13 mouse cellular contexts compared by ENCODE assay signal in the genomic region with DNA sequence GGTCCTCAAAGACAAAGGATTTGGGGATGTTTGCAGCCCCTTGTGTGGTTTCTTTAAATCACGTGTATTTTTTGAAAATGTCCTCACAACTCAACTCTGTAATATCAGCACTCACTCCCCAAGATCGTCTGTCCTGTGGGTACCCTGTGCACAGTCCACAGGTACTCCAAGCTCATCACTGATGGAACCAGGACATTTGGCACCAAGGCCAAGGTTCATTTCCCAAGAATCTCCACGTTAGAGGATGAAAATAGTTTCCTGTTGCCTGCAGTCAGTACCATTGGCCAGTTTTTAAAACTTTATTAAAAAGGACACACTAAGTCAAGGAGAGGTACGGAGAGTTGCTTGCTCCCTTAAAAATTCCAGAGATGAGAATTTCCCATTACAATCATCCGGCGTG.
DNase-seq lines count a peak whose midpoint lies in the region; ATAC-seq and TF ChIP-seq lines count a peak whose summit lies in the region.
"Had no signal": no experiment of that assay in that cellular context is flagged by ENCODE, and none has a peak within 500 bp of the region (broad histone marks: within the 10 kb centered on the region; RNA-seq: fewer than 3 reads in every experiment).

No protein-coding gene starts in this region.

- no peak overlapping the region for H3K9ac ChIP-seq in heart, embryonic 11.5 days (ENCODE audit: low read depth, low read length)
- no peak overlapping the region for H3K9ac ChIP-seq in lung, embryonic 14.5 days
- H3K9ac ChIP-seq in hindbrain, embryonic 15.5 days: peak overlapping the region; percentile 71
- H3K9ac ChIP-seq in neural tube, embryonic 14.5 days (replicated peaks; ENCODE audit: low read depth, low read length): peak overlapping the region; percentile 70

- no peaks in the 10 kb centered on the region for H3K36me3 ChIP-seq in heart, embryonic 11.5 days (ENCODE audit: control insufficient read depth, insufficient read depth, low read length)
- H3K36me3 ChIP-seq in lung, embryonic 14.5 days (ENCODE audit: insufficient read depth): no peaks in the 10 kb centered on the region
- no peaks in the 10 kb centered on the region for H3K36me3 ChIP-seq in hindbrain, embryonic 15.5 days
- H3K36me3 ChIP-seq in neural tube, embryonic 14.5 days (ENCODE audit: control insufficient read depth, insufficient read depth, low read length): no peaks in the 10 kb centered on the region

- peak overlapping the region; percentile 57; the same call in 1 of the 2 replicates for H3K4me3 ChIP-seq in heart, embryonic 11.5 days (ENCODE audit: low read depth, low read length)
- H3K4me3 ChIP-seq in lung, embryonic 14.5 days (ENCODE audit: low read depth, low read length): peak overlapping the region; percentile 52
- peak overlapping the region; percentile 57 for H3K4me3 ChIP-seq in hindbrain, embryonic 15.5 days
- peak overlapping the region; percentile 56 for H3K4me3 ChIP-seq in neural tube, embryonic 14.5 days (ENCODE audit: low read depth, low read length)
- H3K4me3 ChIP-seq: myocyte had no signal

- 0 out of 2 replicates have a peak, but pooled peaks cover 3% of the 10 kb centered on the region for H3K4me1 ChIP-seq in heart, embryonic 11.5 days (ENCODE audit: control insufficient read depth, insufficient read depth, low read length)
- H3K4me1 ChIP-seq in lung, embryonic 14.5 days (ENCODE audit: insufficient read depth): no peaks in the 10 kb centered on the region
- peaks cover 43% of the 10 kb centered on the region for H3K4me1 ChIP-seq in hindbrain, embryonic 15.5 days (replicated peaks)
- H3K4me1 ChIP-seq in neural tube, embryonic 14.5 days (ENCODE audit: control insufficient read depth, insufficient read depth, low read length): peaks cover 10% of the 10 kb centered on the region; the same call in 1 of the 2 replicates

- ATAC-seq in heart, embryonic 11.5 days (replicated peaks; ENCODE audit: insufficient number of reproducible peaks, low FRiP score, low TSS enrichment): no peak
- no peak for ATAC-seq in lung, embryonic 14.5 days (ENCODE audit: insufficient read depth)
- ATAC-seq in hindbrain, embryonic 15.5 days (ENCODE audit: low FRiP score, low read depth): no peak
- ATAC-seq in neural tube, embryonic 14.5 days (ENCODE audit: low read depth): no peak
- ATAC-seq in megakaryocyte-erythroid progenitor cell, adult 5-6 weeks (replicated peaks; ENCODE audit: low FRiP score, low TSS enrichment, poor library complexity, severe bottlenecking): no peak
- ATAC-seq: intestine, postnatal 0 days had no signal

- H3K27me3 ChIP-seq in heart, embryonic 11.5 days (ENCODE audit: control insufficient read depth, insufficient read depth, low read length): peaks cover 21% of the 10 kb centered on the region
- H3K27me3 ChIP-seq in lung, embryonic 14.5 days (ENCODE audit: insufficient read depth, low read length): peaks cover 23% of the 10 kb centered on the region
- H3K27me3 ChIP-seq in hindbrain, embryonic 15.5 days: no peaks in the 10 kb centered on the region
- H3K27me3 ChIP-seq in neural tube, embryonic 14.5 days (ENCODE audit: control insufficient read depth, insufficient read depth, low read length): no peaks in the 10 kb centered on the region
- H3K27me3 ChIP-seq: CH12.LX had no signal

- TF ChIP-seq CTCF in lung, embryonic 14.5 days (IDR thresholded peaks at IDR 0.05; ENCODE audit: low read depth): no peak

- no peak for DNase-seq in heart, adult 8-10 months (ENCODE audit: low spot score)
- no peak for DNase-seq in lung, embryonic 14.5 days
- DNase-seq in lung, postnatal 36 days: no peak
- DNase-seq in right cerebral cortex, postnatal 4 days: no peak
- DNase-seq: embryo, embryonic 11 days; layer of hippocampus, postnatal 36 days had no signal

- no peak overlapping the region for H3K27ac ChIP-seq in heart, embryonic 11.5 days (ENCODE audit: low read depth, low read length)
- H3K27ac ChIP-seq in lung, embryonic 14.5 days (ENCODE audit: low read depth): no peak overlapping the region
- peak overlapping the region; percentile 92 for H3K27ac ChIP-seq in hindbrain, embryonic 15.5 days (replicated peaks)
- no peak overlapping the region for H3K27ac ChIP-seq in neural tube, embryonic 14.5 days (ENCODE audit: low read depth, low read length)

- H3K4me2 ChIP-seq in heart, embryonic 11.5 days: peak overlapping the region; percentile 73
- H3K4me2 ChIP-seq in lung, embryonic 14.5 days: peak overlapping the region; percentile 95
- H3K4me2 ChIP-seq in hindbrain, embryonic 15.5 days: peak overlapping the region; percentile 91
- peak overlapping the region; percentile 83 for H3K4me2 ChIP-seq in neural tube, embryonic 14.5 days (ENCODE audit: low read depth, low read length)

- WGBS in heart, embryonic 11.5 days (ENCODE audit: insufficient replicate concordance): 71% methylated on average over 6 of the region's 6 CpGs
- WGBS in lung, embryonic 14.5 days: 59% methylated on average over 6 of the region's 6 CpGs
- WGBS in hindbrain, embryonic 15.5 days: 67% methylated on average over 6 of the region's 6 CpGs
- 72% methylated on average over 6 of the region's 6 CpGs for WGBS in neural tube, embryonic 14.5 days

- H3K9me3 ChIP-seq in heart, embryonic 11.5 days (replicated peaks; ENCODE audit: control insufficient read depth, low read length): no peaks in the 10 kb centered on the region
- H3K9me3 ChIP-seq in lung, embryonic 14.5 days (ENCODE audit: low read depth, low read length): no peaks in the 10 kb centered on the region
- H3K9me3 ChIP-seq in hindbrain, embryonic 15.5 days: no peaks in the 10 kb centered on the region
- no peaks in the 10 kb centered on the region for H3K9me3 ChIP-seq in neural tube, embryonic 14.5 days (ENCODE audit: control insufficient read depth, low read length)

Comparison
In these comparisons a context has a peak if more than half of its experiments do, and no peak if none do; other contexts are left out.
1. H3K9ac ChIP-seq: peak in hindbrain, embryonic 15.5 days (single experiment) and neural tube, embryonic 14.5 days (single experiment); none in heart, embryonic 11.5 days (single experiment) and lung, embryonic 14.5 days (single experiment).
2. Peak in every context shown above with its lines, with median percentiles within 50 percentile points of each other: H3K4me2 ChIP-seq and H3K4me3 ChIP-seq.